Mouse (Mus musculus): ENCODE results near the gene Pnpla6. TPM values are rescaled to one million over a fixed set of nuclear protein-coding genes. Genes with fewer than 3 reads are reported as not detected.
"Not testable (repeated sequence)": the region's sequence is repeated elsewhere in the genome, so short reads cannot be mapped to it uniquely, and the experiment has no call there.

The Pnpla6 gene
- polyA plus RNA-seq, 1 experiment from 2014 or later = 23.4 TPM

- 69% methylated on average over 9 of the region's 9 CpGs for WGBS
- no peaks in the 10 kb centered on the region for H3K36me3 ChIP-seq
- no peak overlapping the region for H3K9ac ChIP-seq
- no peaks in the 10 kb centered on the region for H3K9me3 ChIP-seq (replicated peaks)
- no peaks in the 10 kb centered on the region for H3K4me1 ChIP-seq (replicated peaks)
- no peak overlapping the region for H3K4me3 ChIP-seq
- no peak for ATAC-seq (ENCODE audit: insufficient number of reproducible peaks, low FRiP score)
- no peak overlapping the region for H3K27ac ChIP-seq (ENCODE audit: poor library complexity, severe bottlenecking)
- no peaks in the 10 kb centered on the region for H3K27me3 ChIP-seq (replicated peaks)
- no peak overlapping the region for H3K4me2 ChIP-seq
These were observed 64.5 kb downstream of the Pnpla6 start for GRCm38 (mm10) chr8:3579390-3580364.

GRCm38 (mm10) chr8:3581961-3582360 is 66.8 kb downstream of the Pnpla6 start:
- H3K9ac ChIP-seq; H3K4me1 ChIP-seq (replicated peaks); H3K36me3 ChIP-seq; H3K27ac ChIP-seq (ENCODE audit: poor library complexity, severe bottlenecking); H3K9me3 ChIP-seq (replicated peaks); H3K4me2 ChIP-seq; ATAC-seq (ENCODE audit: insufficient number of reproducible peaks, low FRiP score); H3K4me3 ChIP-seq: not testable (repeated sequence)
- H3K27me3 ChIP-seq (replicated peaks) = peaks cover 12% of the 10 kb centered on the region
- WGBS = 86% methylated on average over 3 of the region's 3 CpGs

GRCm38 (mm10) chr8:3586452-3586851 is 71.3 kb downstream of the Pnpla6 start:
- no peaks in the 10 kb centered on the region for H3K9me3 ChIP-seq (replicated peaks)
- no peak overlapping the region for H3K4me2 ChIP-seq
- H3K27me3 ChIP-seq (replicated peaks) = peaks cover 29% of the 10 kb centered on the region
- no peak overlapping the region for H3K4me3 ChIP-seq
- 85% methylated on average over 2 of the region's 2 CpGs for WGBS
- H3K36me3 ChIP-seq = no peaks in the 10 kb centered on the region
- H3K4me1 ChIP-seq (replicated peaks) = peaks cover 6% of the 10 kb centered on the region; the same call in 1 of the 2 replicates
- no peak overlapping the region for H3K27ac ChIP-seq (ENCODE audit: poor library complexity, severe bottlenecking)
- ATAC-seq (ENCODE audit: insufficient number of reproducible peaks, low FRiP score) = no peak
- no peak overlapping the region for H3K9ac ChIP-seq

GRCm38 (mm10) chr8:3586993-3587390 is 71.8 kb downstream of the Pnpla6 start, which contains the start of gene Camsap3:
TSS of gene Camsap3 (plus strand) at chr8:3587293.
- H3K27ac ChIP-seq (ENCODE audit: poor library complexity, severe bottlenecking) = no peak within 1 kb of the TSS
- ATAC-seq (ENCODE audit: insufficient number of reproducible peaks, low FRiP score) = no peak

GRCm38 (mm10) chr8:3587391-3588257 is 72.4 kb downstream of the Pnpla6 start:
- H3K4me1 ChIP-seq (replicated peaks) = peaks cover 6% of the 10 kb centered on the region; the same call in 1 of the 2 replicates
- no peaks in the 10 kb centered on the region for H3K36me3 ChIP-seq
- H3K4me3 ChIP-seq = peak overlapping the region; percentile 63
- under 1% methylated on average over 76 of the region's 77 CpGs for WGBS
- H3K9me3 ChIP-seq (replicated peaks) = no peaks in the 10 kb centered on the region
- peak overlapping the region; percentile 90 for H3K4me2 ChIP-seq
- H3K27me3 ChIP-seq (replicated peaks) = peaks cover 29% of the 10 kb centered on the region
- H3K27ac ChIP-seq (ENCODE audit: poor library complexity, severe bottlenecking) = no peak overlapping the region
- peak; percentile 41 for ATAC-seq (ENCODE audit: insufficient number of reproducible peaks, low FRiP score)
- H3K9ac ChIP-seq = peak overlapping the region; percentile 71

More at GRCm38 (mm10) chr8:3586993-3587390, 71.8 kb downstream of the Pnpla6 start, which contains the start of gene Camsap3:
- H3K9me3 ChIP-seq (replicated peaks) = no peaks in the 10 kb centered on the region
- 8% methylated on average over 7 of the region's 7 CpGs for WGBS
- peak within 1 kb of the TSS; percentile 90 for H3K4me2 ChIP-seq
- H3K9ac ChIP-seq = peak within 1 kb of the TSS; percentile 71
- peaks cover 6% of the 10 kb centered on the region; the same call in 1 of the 2 replicates for H3K4me1 ChIP-seq (replicated peaks)
- peak within 1 kb of the TSS; percentile 63 for H3K4me3 ChIP-seq
- no peaks in the 10 kb centered on the region for H3K36me3 ChIP-seq
- peaks cover 29% of the 10 kb centered on the region for H3K27me3 ChIP-seq (replicated peaks)

- ATAC-seq (ENCODE audit: insufficient number of reproducible peaks, low FRiP score) = 0 out of 2 replicates have a peak, but pooled peaks have one; percentile 39
- Histone ChIP-seq H3K4me2 (peak overlapping the region; percentile 90), H3K4me1 (replicated peaks) (peaks cover 6% of the 10 kb centered on the region; the same call in 1 of the 2 replicates), H3K27ac (ENCODE audit: poor library complexity, severe bottlenecking) (no peak overlapping the region), H3K27me3 (replicated peaks) (peaks cover 29% of the 10 kb centered on the region), H3K9ac (peak overlapping the region; percentile 71), H3K9me3 (replicated peaks) (no peaks in the 10 kb centered on the region), H3K36me3 (no peaks in the 10 kb centered on the region), H3K4me3 (peak overlapping the region; percentile 63)
- 11% methylated on average over 11 of the region's 11 CpGs for WGBS
These were observed 73.1 kb downstream of the Pnpla6 start for GRCm38 (mm10) chr8:3588258-3588633.

GRCm38 (mm10) chr8:3593470-3593869 is 78.3 kb downstream of the Pnpla6 start:
- Histone ChIP-seq H3K4me3 (no peak overlapping the region), H3K9me3 (replicated peaks) (no peaks in the 10 kb centered on the region), H3K36me3 (no peaks in the 10 kb centered on the region), H3K4me2 (no peak overlapping the region), H3K9ac (no peak overlapping the region), H3K27me3 (replicated peaks) (peaks cover 5% of the 10 kb centered on the region; the same call in 1 of the 2 replicates), H3K27ac (ENCODE audit: poor library complexity, severe bottlenecking) (no peak overlapping the region), H3K4me1 (replicated peaks) (no peaks in the 10 kb centered on the region)
- ATAC-seq (ENCODE audit: insufficient number of reproducible peaks, low FRiP score) = no peak
- 53% methylated on average over 3 of the region's 3 CpGs for WGBS

Other genes with a start within 250 kb of the Pnpla6 start
- 48.6 and 48.8 TPM in 2 replicates for gene Insr, start 235.8 kb upstream of the Pnpla6 start, polyA plus RNA-seq (2016; fragmentation: Nextera tagmentation; extraction: Ambion mirVana)
- gene A430078G23Rik, start 162.0 kb upstream of the Pnpla6 start, polyA plus RNA-seq (2016; fragmentation: Nextera tagmentation; extraction: Ambion mirVana) = not detected in 2 replicates
- gene Arhgef18, start 122.4 kb upstream of the Pnpla6 start, polyA plus RNA-seq (2016; fragmentation: Nextera tagmentation; extraction: Ambion mirVana) = 7.1 and 8.2 TPM in 2 replicates
- 4.9 and 5.1 TPM in 2 replicates for gene Pex11g, start 47.7 kb upstream of the Pnpla6 start, polyA plus RNA-seq (2016; fragmentation: Nextera tagmentation; extraction: Ambion mirVana)
- gene Tex45, start 44.5 kb upstream of the Pnpla6 start, polyA plus RNA-seq (2016; fragmentation: Nextera tagmentation; extraction: Ambion mirVana) = not detected in 2 replicates
- 34.2 and 36.2 TPM in 2 replicates for gene Zfp358, start 22.2 kb upstream of the Pnpla6 start, polyA plus RNA-seq (2016; fragmentation: Nextera tagmentation; extraction: Ambion mirVana)
- 52.7 and 53.5 TPM in 2 replicates for gene Mcoln1, start 14.9 kb upstream of the Pnpla6 start, polyA plus RNA-seq (2016; fragmentation: Nextera tagmentation; extraction: Ambion mirVana)
- gene C330021F23Rik, start 52.6 kb downstream of the Pnpla6 start, polyA plus RNA-seq (2016; fragmentation: Nextera tagmentation; extraction: Ambion mirVana) = 4.7 and 5.2 TPM in 2 replicates
- 1.4 and 2.4 TPM in 2 replicates for gene Camsap3, start 71.9 kb downstream of the Pnpla6 start, polyA plus RNA-seq (2016; fragmentation: Nextera tagmentation; extraction: Ambion mirVana)
- gene Xab2, start 105.9 kb downstream of the Pnpla6 start, polyA plus RNA-seq (2016; fragmentation: Nextera tagmentation; extraction: Ambion mirVana) = 33.8 and 34.9 TPM in 2 replicates
- 110 and 115 TPM in 2 replicates for gene Pet100, start 106.2 kb downstream of the Pnpla6 start, polyA plus RNA-seq (2016; fragmentation: Nextera tagmentation; extraction: Ambion mirVana)
- 0.33 TPM in 1 of 2 replicates, not detected in the other for gene Pcp2, start 110.2 kb downstream of the Pnpla6 start, polyA plus RNA-seq (2016; fragmentation: Nextera tagmentation; extraction: Ambion mirVana)
- gene Stxbp2, start 115.6 kb downstream of the Pnpla6 start, polyA plus RNA-seq (2016; fragmentation: Nextera tagmentation; extraction: Ambion mirVana) = 48.2 and 60.0 TPM in 2 replicates
- not detected in 2 replicates for gene Retn, start 140.4 kb downstream of the Pnpla6 start, polyA plus RNA-seq (2016; fragmentation: Nextera tagmentation; extraction: Ambion mirVana)
- gene Mcemp1, start 150.4 kb downstream of the Pnpla6 start, polyA plus RNA-seq (2016; fragmentation: Nextera tagmentation; extraction: Ambion mirVana) = not detected in 2 replicates
- 6.7 and 7.3 TPM in 2 replicates for gene Fcor, start 157.0 kb downstream of the Pnpla6 start, polyA plus RNA-seq (2016; fragmentation: Nextera tagmentation; extraction: Ambion mirVana)
- gene Trappc5, start 160.9 kb downstream of the Pnpla6 start, polyA plus RNA-seq (2016; fragmentation: Nextera tagmentation; extraction: Ambion mirVana) = 33.3 and 34.1 TPM in 2 replicates
- 0.14 and 0.19 TPM in 2 replicates for gene Fcer2a, start 178.8 kb downstream of the Pnpla6 start, polyA plus RNA-seq (2016; fragmentation: Nextera tagmentation; extraction: Ambion mirVana)
- gene Clec4g, start 205.3 kb downstream of the Pnpla6 start, polyA plus RNA-seq (2016; fragmentation: Nextera tagmentation; extraction: Ambion mirVana) = 3.7 and 5.0 TPM in 2 replicates
- not detected in 2 replicates for gene Cd209a, start 233.6 kb downstream of the Pnpla6 start, polyA plus RNA-seq (2016; fragmentation: Nextera tagmentation; extraction: Ambion mirVana)

Measured in heart, embryonic 12.5 days (tissue).